Mouse (Mus musculus): ENCODE data around the gene C530008M17Rik. TPM values are rescaled to one million over a fixed set of nuclear protein-coding genes. Genes with fewer than 3 reads are reported as not detected.

Gene C530008M17Rik
- total and polyA plus RNA-seq, 3 experiments, result 0.04 to 0.44 TPM; not detected in 1

DNA sequence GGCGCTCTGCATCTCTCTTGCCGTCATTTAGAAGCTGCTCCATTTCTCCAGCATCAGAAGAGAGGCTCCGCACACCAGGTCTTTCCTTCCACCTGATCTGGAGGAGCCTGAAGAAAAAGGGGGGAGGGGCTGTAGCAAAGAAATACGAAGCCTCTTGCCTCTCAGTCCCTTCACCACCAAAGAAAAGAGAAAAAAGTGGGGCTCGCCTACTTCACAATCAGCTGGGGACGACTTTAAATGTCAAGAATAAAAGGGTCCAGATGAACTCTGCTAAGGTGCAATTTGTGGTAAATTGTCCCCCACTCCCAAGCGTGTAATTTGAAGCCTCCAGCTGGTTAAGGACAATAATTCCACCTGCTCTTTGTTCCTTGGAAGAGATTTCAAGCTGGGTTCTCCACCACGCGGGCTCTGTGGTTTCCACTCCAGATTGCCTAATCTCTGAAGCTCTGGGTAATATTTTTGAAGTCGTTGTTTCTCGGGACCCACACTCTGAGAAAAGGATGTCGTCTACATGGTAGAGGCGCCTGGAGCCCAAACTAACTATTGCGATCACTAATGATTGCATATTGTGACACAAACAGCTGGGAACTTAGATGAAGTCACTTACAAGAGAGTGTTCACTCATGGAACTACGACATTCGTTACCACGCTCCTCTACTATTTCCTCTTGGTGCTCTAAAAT is 176.4 kb downstream of the C530008M17Rik start:
- Histone ChIP-seq H3K36me3 (replicated peaks in 1 of 2; ENCODE audit: control insufficient read depth in 1 of 2, insufficient read depth in 1 of 2, low read length in 1 of 2) (no peaks in the 10 kb centered on the region), H3K79me2 (replicated peaks; ENCODE audit: control insufficient read depth, extremely low read depth, insufficient read depth, poor library complexity, severe bottlenecking) (no peaks in the 10 kb centered on the region), H3K4me2 (ENCODE audit: insufficient read depth, low read depth, poor library complexity, severe bottlenecking) (no peak overlapping the region), H3K9me3 (replicated peaks; ENCODE audit: low read length) (no peaks in the 10 kb centered on the region), H3K4me1 (ENCODE audit: control insufficient read depth in 1 of 2, insufficient read depth in 2 of 2) (no peaks in the 10 kb centered on the region), H3K27me3 (replicated peaks) (no peaks in the 10 kb centered on the region), H3K4me3 (replicated peaks in 1 of 3; ENCODE audit: low read depth in 2 of 3, low read length in 2 of 3, poor library complexity in 1 of 3) (no peak overlapping the region), H3K9ac (ENCODE audit: insufficient read depth, low read depth) (no peak overlapping the region), H3K27ac (ENCODE audit: insufficient read depth, low read depth) (no peak overlapping the region)
- in situ Hi-C loops (cut with MboI; ENCODE audit: low pct_ligation_motif_present, low pct_unique_long_range_greater_than_20kb, low sequenced_read_pairs) (loop anchor here (25.0 kb wide), 1 partner anchor 245 kb away; the partner anchor contains the start of gene Cep135), dilution Hi-C loops (cut with MboI; ENCODE audit: extremely low pct_ligation_motif_present, extremely low pct_unique_long_range_greater_than_20kb, low sequenced_read_pairs) (no loop called here)
- no peak for DNase-seq (ENCODE audit: extremely low read depth)
- no peak for TF ChIP-seq EP300 (IDR thresholded peaks at IDR 0.05; ENCODE audit: low read length)
- no peak for TF ChIP-seq E2F4 (IDR thresholded peaks at IDR 0.05; ENCODE audit: insufficient replicate concordance, low read depth, low read length)
- TF ChIP-seq SMC3 (IDR thresholded peaks at IDR 0.05; ENCODE audit: low read depth, low read length), result no peak
- no peak for TF ChIP-seq CHD2 (IDR thresholded peaks at IDR 0.05; ENCODE audit: low read length)
- TF ChIP-seq KAT2A (IDR thresholded peaks at IDR 0.05; ENCODE audit: insufficient replicate concordance, low read length), result no peak
- TF ChIP-seq UBTF (IDR thresholded peaks at IDR 0.05; ENCODE audit: low read depth, low read length), result no peak
- no peak for TF ChIP-seq MAFK (IDR thresholded peaks at IDR 0.05; ENCODE audit: insufficient replicate concordance, low read length)
- TF ChIP-seq ELF1 (IDR thresholded peaks at IDR 0.05; ENCODE audit: low read depth, low read length), result no peak
- TF ChIP-seq CHD1 (IDR thresholded peaks at IDR 0.05; ENCODE audit: low read depth, low read length), result no peak
- no peak for TF ChIP-seq JUN (IDR thresholded peaks at IDR 0.05; ENCODE audit: insufficient read depth, low read depth, low read length)
- no peak for TF ChIP-seq ZC3H11A (IDR thresholded peaks at IDR 0.05; ENCODE audit: low read depth, low read length)
- no peak for TF ChIP-seq BHLHE40 (IDR thresholded peaks at IDR 0.05; ENCODE audit: low read depth, low read length)

DNA sequence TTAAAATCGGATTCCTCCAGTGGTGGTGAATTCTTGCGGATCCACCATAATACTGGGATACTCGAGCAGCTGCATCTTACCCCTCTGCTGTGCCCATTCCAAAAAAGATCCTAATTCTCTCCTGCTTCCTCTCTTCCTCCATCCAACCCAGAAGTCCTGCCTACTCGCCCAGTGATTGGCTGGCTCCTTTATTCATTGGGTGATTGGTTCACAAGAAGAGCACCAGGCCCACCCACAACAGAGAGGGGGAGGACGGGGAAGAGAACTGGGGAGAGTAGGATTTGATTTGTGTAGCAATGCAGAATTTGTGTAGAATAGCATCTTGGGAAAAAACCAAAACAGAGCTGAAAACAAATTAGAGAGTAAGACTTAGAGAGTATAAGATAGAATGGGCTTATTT is 180.7 kb downstream of the C530008M17Rik start:
- Histone ChIP-seq H3K27me3 (replicated peaks) (no peaks in the 10 kb centered on the region), H3K79me2 (replicated peaks; ENCODE audit: control insufficient read depth, extremely low read depth, insufficient read depth, poor library complexity, severe bottlenecking) (no peaks in the 10 kb centered on the region), H3K4me2 (ENCODE audit: insufficient read depth, low read depth, poor library complexity, severe bottlenecking) (no peak overlapping the region), H3K36me3 (replicated peaks in 1 of 2; ENCODE audit: control insufficient read depth in 1 of 2, insufficient read depth in 1 of 2, low read length in 1 of 2) (no peaks in the 10 kb centered on the region), H3K4me1 (ENCODE audit: control insufficient read depth in 1 of 2, insufficient read depth in 2 of 2) (no peaks in the 10 kb centered on the region), H3K27ac (ENCODE audit: insufficient read depth, low read depth) (no peak overlapping the region), H3K4me3 (replicated peaks in 1 of 3; ENCODE audit: low read depth in 2 of 3, low read length in 2 of 3, poor library complexity in 1 of 3) (peak overlapping the region in 1 of 3 experiments; percentile 32), H3K9ac (ENCODE audit: insufficient read depth, low read depth) (no peak overlapping the region), H3K9me3 (replicated peaks; ENCODE audit: low read length) (no peaks in the 10 kb centered on the region)
- TF ChIP-seq KAT2A (IDR thresholded peaks at IDR 0.05; ENCODE audit: insufficient replicate concordance, low read length) (no peak), ZC3H11A (IDR thresholded peaks at IDR 0.05; ENCODE audit: low read depth, low read length) (no peak), ZKSCAN1 (IDR thresholded peaks at IDR 0.05; ENCODE audit: borderline replicate concordance, low read depth, low read length) (no peak), CHD2 (IDR thresholded peaks at IDR 0.05; ENCODE audit: low read length) (no peak), ETS1 (conservative IDR thresholded peaks at IDR 0.05; ENCODE audit: low read depth, low read length) (no peak), POLR2AphosphoS2 (IDR thresholded peaks at IDR 0.05; ENCODE audit: low read depth, low read length) (no peak), POLR2A (IDR thresholded peaks at IDR 0.05; ENCODE audit: low read depth, low read length) (no peak), GABPA (IDR thresholded peaks at IDR 0.05; ENCODE audit: insufficient replicate concordance, low read depth, low read length) (no peak), MAX (IDR thresholded peaks at IDR 0.05; ENCODE audit: low read length) (no peak), SMC3 (IDR thresholded peaks at IDR 0.05; ENCODE audit: low read depth, low read length) (no peak), BHLHE40 (IDR thresholded peaks at IDR 0.05; ENCODE audit: low read depth, low read length) (no peak)
- dilution Hi-C loops (cut with MboI; ENCODE audit: extremely low pct_ligation_motif_present, extremely low pct_unique_long_range_greater_than_20kb, low sequenced_read_pairs), result no loop called here
- in situ Hi-C loops (cut with MboI; ENCODE audit: low pct_ligation_motif_present, low pct_unique_long_range_greater_than_20kb, low sequenced_read_pairs), result loop anchor here (25.0 kb wide), 1 partner anchor 250 kb away; the partner anchor contains the start of gene Cep135
- DNase-seq (ENCODE audit: extremely low read depth), result no peak

Measured in CH12.LX (cell line).